Comparison of ENCODE assay signal across 8 mouse cellular contexts in genomic region chr12:84589825-84590761, GRCm38 (mm10). TPM values are rescaled to one million over a fixed set of nuclear protein-coding genes. Genes with fewer than 3 reads are reported as not detected.
DNase-seq lines count a peak whose midpoint lies in the region; ATAC-seq and TF ChIP-seq lines count a peak whose summit lies in the region.

No protein-coding gene starts in this region.

- H3K27me3 ChIP-seq in heart, embryonic 11.5 days (ENCODE audit: control insufficient read depth, insufficient read depth, low read length): peaks cover 6% of the 10 kb centered on the region
- no peaks in the 10 kb centered on the region for H3K27me3 ChIP-seq in kidney, embryonic 16.5 days (ENCODE audit: insufficient read depth, low read length)
- H3K27me3 ChIP-seq in liver, adult 2 months (ENCODE audit: control insufficient read depth, insufficient read depth, low read length): 0 out of 2 replicates have a peak, but pooled peaks cover 4% of the 10 kb centered on the region
- H3K27me3 ChIP-seq in myocyte (ENCODE audit: control insufficient read depth, insufficient read depth, insufficient read length): peaks cover 18% of the 10 kb centered on the region
- H3K27me3 ChIP-seq in splenic B cell, adult 2 months (ENCODE audit: control insufficient read depth, insufficient read depth, low read length, poor library complexity, severe bottlenecking): no peaks in the 10 kb centered on the region; the same call in 1 of the 2 replicates

- ATAC-seq in erythroblast, adult 5-6 weeks (replicated peaks; ENCODE audit: low FRiP score, poor library complexity, severe bottlenecking): peak; percentile 92
- no peak for ATAC-seq in heart, embryonic 11.5 days (replicated peaks; ENCODE audit: insufficient number of reproducible peaks, low FRiP score, low TSS enrichment)
- peak; percentile 29; the same call in 1 of the 2 replicates for ATAC-seq in kidney, embryonic 16.5 days (ENCODE audit: low FRiP score, low TSS enrichment)

- TF ChIP-seq CTCF in liver, adult 2 months (IDR thresholded peaks at IDR 0.05; ENCODE audit: low read depth, low read length): peak; percentile 100

- peak overlapping the region; percentile 46 for H3K4me3 ChIP-seq in heart, embryonic 11.5 days (ENCODE audit: low read depth, low read length)
- peak overlapping the region; percentile 59 for H3K4me3 ChIP-seq in kidney, embryonic 16.5 days (ENCODE audit: low read length)
- peak overlapping the region; percentile 41 for H3K4me3 ChIP-seq in liver, adult 2 months (ENCODE audit: insufficient read depth, low read depth, low read length)
- peak overlapping the region; percentile 23 for H3K4me3 ChIP-seq in myocyte

- DNase-seq in B cell, adult 2 months: peak; percentile 95
- peak; percentile 93 for DNase-seq in brain, adult 2 months (ENCODE audit: low read depth, low spot score)
- DNase-seq in liver, adult 2 months (ENCODE audit: extremely low read depth, low read depth, low spot score): peak; percentile 43
- DNase-seq in splenic B cell, adult 2 months (ENCODE audit: low read depth, low spot score): peak; percentile 91

- no peaks in the 10 kb centered on the region for H3K36me3 ChIP-seq in heart, embryonic 11.5 days (ENCODE audit: control insufficient read depth, insufficient read depth, low read length)
- no peaks in the 10 kb centered on the region for H3K36me3 ChIP-seq in kidney, embryonic 16.5 days (ENCODE audit: insufficient read depth, low read length)
- H3K36me3 ChIP-seq in liver, adult 2 months (ENCODE audit: control insufficient read depth, insufficient read depth, low read length): no peaks in the 10 kb centered on the region
- no peaks in the 10 kb centered on the region for H3K36me3 ChIP-seq in myocyte (ENCODE audit: control insufficient read depth, insufficient read depth)
- H3K36me3 ChIP-seq in splenic B cell, adult 2 months (ENCODE audit: control insufficient read depth, insufficient read depth, low read length, poor library complexity, severe bottlenecking): no peaks in the 10 kb centered on the region

- H3ac ChIP-seq in myocyte (ENCODE audit: control insufficient read depth, insufficient read length): no peak overlapping the region

- peak overlapping the region; percentile 70 for H3K9ac ChIP-seq in heart, embryonic 11.5 days (ENCODE audit: low read depth, low read length)
- H3K9ac ChIP-seq in kidney, embryonic 16.5 days (replicated peaks; ENCODE audit: low read length): peak overlapping the region; percentile 76
- H3K9ac ChIP-seq in liver, adult 2 months (ENCODE audit: low read depth, low read length): no peak overlapping the region

- TF ChIP-seq POLR2A in liver, adult 2 months (IDR thresholded peaks at IDR 0.05; ENCODE audit: extremely low read depth, insufficient read depth, low read length): no peak
- no peak for TF ChIP-seq POLR2A in myocyte (IDR thresholded peaks at IDR 0.05; ENCODE audit: insufficient read length, low read depth)

- WGBS in heart, embryonic 11.5 days (ENCODE audit: insufficient replicate concordance): under 1% methylated on average over 54 of the region's 54 CpGs
- under 1% methylated on average over 54 of the region's 54 CpGs for WGBS in kidney, embryonic 16.5 days
- WGBS in liver, adult 2 months: 3% methylated on average over 54 of the region's 54 CpGs

- no peak overlapping the region for H3K27ac ChIP-seq in heart, embryonic 11.5 days (ENCODE audit: low read depth, low read length)
- H3K27ac ChIP-seq in kidney, embryonic 16.5 days (ENCODE audit: low read length): no peak overlapping the region
- H3K27ac ChIP-seq in liver, adult 2 months (replicated peaks; ENCODE audit: insufficient read depth, low read depth, low read length): no peak overlapping the region

- H3K9me3 ChIP-seq in heart, embryonic 11.5 days (replicated peaks; ENCODE audit: control insufficient read depth, low read length): no peaks in the 10 kb centered on the region
- H3K9me3 ChIP-seq in kidney, embryonic 16.5 days (ENCODE audit: low read length): no peaks in the 10 kb centered on the region

- no peaks in the 10 kb centered on the region for H3K4me1 ChIP-seq in heart, embryonic 11.5 days (ENCODE audit: control insufficient read depth, insufficient read depth, low read length)
- peaks cover 3% of the 10 kb centered on the region; the same call in 1 of the 2 replicates for H3K4me1 ChIP-seq in kidney, embryonic 16.5 days (ENCODE audit: insufficient read depth, low read length)
- no peaks in the 10 kb centered on the region for H3K4me1 ChIP-seq in liver, adult 2 months (ENCODE audit: control insufficient read depth, insufficient read depth, low read length)

- no peaks in the 10 kb centered on the region for H3K79me2 ChIP-seq in liver, adult 2 months (ENCODE audit: control insufficient read depth, insufficient read depth, low read length)
- H3K79me2 ChIP-seq in myocyte (ENCODE audit: control insufficient read depth, insufficient read depth): no peaks in the 10 kb centered on the region

- peak overlapping the region; percentile 94 for H3K4me2 ChIP-seq in heart, embryonic 11.5 days
- peak overlapping the region; percentile 100 for H3K4me2 ChIP-seq in kidney, embryonic 16.5 days (replicated peaks; ENCODE audit: low read depth, low read length)
- peak overlapping the region; percentile 98 for H3K4me2 ChIP-seq in myocyte (ENCODE audit: low read depth)

TF ChIP-seq in myocyte, 11 proteins besides CTCF, POLR2A, EP300 and RAD21:
- peak in 1 of 3 experiments; percentile 25 for TF ChIP-seq MYOG (IDR thresholded peaks at IDR 0.05; ENCODE audit: control insufficient read depth in 1 of 3, insufficient read depth in 1 of 3, insufficient read length in 2 of 3, low read depth in 2 of 3)
- TF ChIP-seq TCF12 (IDR thresholded peaks at IDR 0.05; ENCODE audit: insufficient read depth, poor library complexity, severe bottlenecking): no peak
- no peak for TF ChIP-seq POLR2AphosphoS2 (IDR thresholded peaks at IDR 0.05; ENCODE audit: insufficient read length, low read depth)
- no peak for TF ChIP-seq USF1 (IDR thresholded peaks at IDR 0.05; ENCODE audit: low read depth)
- no peak for TF ChIP-seq CEBPB (IDR thresholded peaks at IDR 0.05; ENCODE audit: insufficient read depth, poor library complexity, severe bottlenecking)
TF ChIP-seq in myocyte: peak in this region for 1.

RNA-seq across cellular contexts. Expression of gene Vsx2, which starts 20.5 kb away (rescaled TPM):
- not detected in 2 replicates for total RNA-seq in erythroblast, adult 5-6 weeks (2015; ENCODE audit: low replicate concordance)
- not detected in 2 replicates for total RNA-seq in erythroblast, adult 5-6 weeks (2017; ENCODE audit: low replicate concordance)
- not detected in 2 replicates for polyA plus RNA-seq in heart, embryonic 11.5 days (2014; fragmentation: Nextera tagmentation; extraction: Ambion mirVana)
- not detected in 2 replicates for polyA plus RNA-seq in kidney, embryonic 16.5 days (2015; fragmentation: Nextera tagmentation; extraction: Ambion mirVana)
- not detected in 2 replicates for total RNA-seq in liver, adult 2 months (2014; rRNA removed)
- polyA plus RNA-seq in liver, adult 2 months (2012; rRNA removed): not detected in 2 replicates
- not detected for polyA plus RNA-seq in myocyte (2012; fragmentation: generic; extraction: Trizol)

RNA-seq across cellular contexts. Expression of gene Abcd4, which starts 27.1 kb away (rescaled TPM):
- total RNA-seq in erythroblast, adult 5-6 weeks (2015; ENCODE audit: low replicate concordance): 0.38 and 2.3 TPM in 2 replicates
- total RNA-seq in erythroblast, adult 5-6 weeks (2017; ENCODE audit: low replicate concordance): 0.77 and 2.0 TPM in 2 replicates
- polyA plus RNA-seq in heart, embryonic 11.5 days (2014; fragmentation: Nextera tagmentation; extraction: Ambion mirVana): 8.6 and 9.5 TPM in 2 replicates
- 22.4 and 24.6 TPM in 2 replicates for polyA plus RNA-seq in kidney, embryonic 16.5 days (2015; fragmentation: Nextera tagmentation; extraction: Ambion mirVana)
- 5.8 and 6.5 TPM in 2 replicates for total RNA-seq in liver, adult 2 months (2014; rRNA removed)
- 12.5 and 14.2 TPM in 2 replicates for polyA plus RNA-seq in liver, adult 2 months (2012; rRNA removed)
- 16.4 TPM for polyA plus RNA-seq in myocyte (2012; fragmentation: generic; extraction: Trizol)

RNA-seq across cellular contexts. Expression of gene Vrtn, which starts 50.7 kb away (rescaled TPM):
- total RNA-seq in erythroblast, adult 5-6 weeks (2015; ENCODE audit: low replicate concordance): not detected in 2 replicates
- not detected in 2 replicates for total RNA-seq in erythroblast, adult 5-6 weeks (2017; ENCODE audit: low replicate concordance)
- polyA plus RNA-seq in heart, embryonic 11.5 days (2014; fragmentation: Nextera tagmentation; extraction: Ambion mirVana): not detected in 2 replicates
- polyA plus RNA-seq in kidney, embryonic 16.5 days (2015; fragmentation: Nextera tagmentation; extraction: Ambion mirVana): not detected in 2 replicates
- not detected in 2 replicates for total RNA-seq in liver, adult 2 months (2014; rRNA removed)
- polyA plus RNA-seq in liver, adult 2 months (2012; rRNA removed): not detected in 2 replicates
- not detected for polyA plus RNA-seq in myocyte (2012; fragmentation: generic; extraction: Trizol)

Comparison
In these comparisons a context has a peak if more than half of its experiments do, and no peak if none do; other contexts are left out.
1. DNase-seq: peak in every context shown above with its lines; median percentile 95 in B cell, adult 2 months; 93 in brain, adult 2 months; 91 in splenic B cell, adult 2 months; 43 in liver, adult 2 months.